Mouse (Mus musculus) hindbrain, embryonic 16.5 days (tissue): ENCODE measurements at regions not wholly inside any gene's neighbourhood (a gene's known extent, or its start where the extent isn't known, plus 50 kb on each side); places are given as distances from the start of the nearest gene placed in this dataset.

Source experiments
- ATAC-seq: fragments of 200-750 bp; cut with Nextera tagmentation; 2 replicates; pipeline ENCODE4 v1.8.0; 2017; ENCODE audit warnings: moderate TSS enrichment, moderate library complexity
- H3K27ac ChIP-seq: fragments of 300-500 bp; sonication (generic); 2 replicates; pipeline ENCODE4 v1.5.1; 2014; ENCODE audit warnings: low read depth, mild to moderate bottlenecking, control low read depth, low read length, moderate library complexity
- H3K27me3 ChIP-seq: fragments of 300-500 bp; sonication (generic); replicated peaks from 2 replicates; pipeline ENCODE4 v1.6.1; 2014; ENCODE audit warnings: low read length; ENCODE audit not compliant: control insufficient read depth, insufficient read depth
- H3K36me3 ChIP-seq: fragments of 300-500 bp; sonication (generic); 2 replicates; pipeline ENCODE4 v1.6.1; 2014; ENCODE audit warnings: mild to moderate bottlenecking, low read length, moderate library complexity, mixed read lengths; ENCODE audit not compliant: control insufficient read depth, insufficient read depth
- H3K4me1 ChIP-seq: fragments of 300-500 bp; sonication (generic); 2 replicates; pipeline ENCODE4 v1.6.1; 2014; ENCODE audit warnings: low read depth, low read length; ENCODE audit not compliant: control insufficient read depth, insufficient read depth
- H3K4me2 ChIP-seq: fragments of 300-500 bp; sonication (generic); 2 replicates; pipeline ENCODE4 v1.6.1; 2014; ENCODE audit warnings: mild to moderate bottlenecking, low read length, control low read depth, moderate library complexity
- H3K4me3 ChIP-seq: fragments of 300-500 bp; sonication (generic); 2 replicates; pipeline ENCODE4 v1.5.1; 2014; ENCODE audit warnings: mild to moderate bottlenecking, low read length, control low read depth, moderate library complexity
- H3K9ac ChIP-seq: fragments of 300-500 bp; sonication (generic); 2 replicates; pipeline ENCODE4 v1.6.1; 2014; ENCODE audit warnings: low read depth, mild to moderate bottlenecking, control low read depth, low read length, moderate library complexity
- H3K9me3 ChIP-seq: fragments of 300-500 bp; sonication (generic); 2 replicates; pipeline ENCODE4 v1.6.1; 2014; ENCODE audit warnings: mild to moderate bottlenecking, low read length, moderate library complexity; ENCODE audit not compliant: control insufficient read depth
- WGBS: fragments of 180-500 bp; shearing (Covaris S2); extraction: QIAGEN DNeasy Blood & Tissue Kit; methylation state at CpG from one replicate; pipeline ENCODE4 v1.1.7; 2014; 5-methylcytosine and 5-hydroxymethylcytosine counted together

DNA sequence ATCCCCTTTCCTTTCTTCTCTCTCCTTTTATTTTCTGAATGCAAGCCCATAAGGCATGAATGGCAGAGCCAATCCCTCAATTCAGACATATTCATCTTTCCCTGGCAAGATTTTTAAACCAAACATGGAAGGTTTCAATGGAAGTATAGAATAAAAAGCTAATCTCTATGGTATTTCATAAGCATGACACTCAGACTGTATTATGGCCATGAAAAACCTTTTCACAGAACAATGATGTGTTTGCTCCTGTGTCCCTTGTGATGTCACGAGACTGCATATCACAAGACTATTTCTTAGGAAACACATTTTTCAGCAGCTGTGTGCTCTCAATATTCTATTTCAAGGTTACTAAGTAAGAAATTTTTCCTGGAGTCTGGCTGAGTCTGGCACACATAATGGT is 525.5 kb downstream of the Zfp352 start:
- H3K27me3 ChIP-seq = no peaks in the 10 kb centered on the region
- no peaks in the 10 kb centered on the region for H3K9me3 ChIP-seq
- no peak overlapping the region for H3K9ac ChIP-seq
- H3K4me2 ChIP-seq = no peak overlapping the region
- no peak overlapping the region for H3K4me3 ChIP-seq
- no peaks in the 10 kb centered on the region for H3K36me3 ChIP-seq
- no peak for ATAC-seq
- H3K4me1 ChIP-seq = no peaks in the 10 kb centered on the region
- H3K27ac ChIP-seq = no peak overlapping the region
- 57% methylated on average over 1 of the region's 1 CpGs for WGBS
